Mouse (Mus musculus) embryonic fibroblast, embryonic 13.5 days (primary cell): ENCODE measurements around the gene Leng1.

Experiments
- CTCF ChIP-seq: IDR thresholded peaks from 2 replicates; pipeline ENCODE4 v1.5.1; 2011; ENCODE audit warnings: mild to moderate bottlenecking, control low read depth, low read length, moderate library complexity, borderline replicate concordance; ENCODE audit not compliant: insufficient read depth
- POLR2A ChIP-seq: IDR thresholded peaks from 2 replicates; pipeline ENCODE4 v1.6.1; 2011; ENCODE audit warnings: low read depth, mild to moderate bottlenecking, control low read depth, low read length, moderate library complexity

GRCm38 (mm10) chr7:3706343-3706934 is 40.8 kb upstream of the Leng1 start:
- TF ChIP-seq CTCF, result no peak
- no peak for TF ChIP-seq POLR2A
